Mouse (Mus musculus): Measurements from ENCODE around the gene Lpar2. TPM values are rescaled to one million over a fixed set of nuclear protein-coding genes. Genes with fewer than 3 reads are reported as not detected.
A peak's percentile ranks its signal among the peaks of the same experiment; 100 is the strongest.

The Lpar2 gene
- polyA plus RNA-seq, 1 experiment from 2014 or later, result 1.8 TPM

- WGBS, result under 1% methylated on average over 38 of the region's 38 CpGs
- peak; percentile 98 for ATAC-seq (replicated peaks; ENCODE audit: insufficient number of reproducible peaks, low FRiP score, low TSS enrichment, low read depth)
- Histone ChIP-seq H3K4me1 (ENCODE audit: control insufficient read depth, insufficient read depth, low read length) (no peaks in the 10 kb centered on the region), H3K27me3 (ENCODE audit: control insufficient read depth, insufficient read depth, low read length) (no peaks in the 10 kb centered on the region), H3K4me3 (ENCODE audit: low read depth, low read length) (peak within 1 kb of the TSS; percentile 52), H3K9me3 (replicated peaks; ENCODE audit: control insufficient read depth, low read length) (no peaks in the 10 kb centered on the region), H3K27ac (replicated peaks; ENCODE audit: low read depth, low read length) (peak within 1 kb of the TSS; percentile 25), H3K36me3 (replicated peaks; ENCODE audit: control insufficient read depth, insufficient read depth, low read depth, low read length) (no peaks in the 10 kb centered on the region; the same call in 1 of the 2 replicates), H3K4me2 (ENCODE audit: low read depth, low read length) (peak within 1 kb of the TSS; percentile 88), H3K9ac (replicated peaks; ENCODE audit: low read length) (peak within 1 kb of the TSS; percentile 69)
- DNase-seq (ENCODE audit: low spot score), result peak; percentile 99
Measured at GRCm38 (mm10) chr8:69832298-69832853, 10.1 kb downstream of the Lpar2 start, which contains the start of gene Pbx4. Gene Pbx4 (plus strand): TSS chr8:69832491.

GRCm38 (mm10) chr8:69837057-69837682, 14.9 kb downstream of the Lpar2 start:
- ATAC-seq (replicated peaks; ENCODE audit: insufficient number of reproducible peaks, low FRiP score, low TSS enrichment, low read depth) (no peak), DNase-seq (ENCODE audit: low spot score) (no peak)
- Histone ChIP-seq H3K4me1 (ENCODE audit: control insufficient read depth, insufficient read depth, low read length) (no peaks in the 10 kb centered on the region), H3K4me2 (ENCODE audit: low read depth, low read length) (no peak overlapping the region), H3K9ac (replicated peaks; ENCODE audit: low read length) (no peak overlapping the region), H3K27ac (replicated peaks; ENCODE audit: low read depth, low read length) (no peak overlapping the region), H3K36me3 (replicated peaks; ENCODE audit: control insufficient read depth, insufficient read depth, low read depth, low read length) (no peaks in the 10 kb centered on the region), H3K27me3 (ENCODE audit: control insufficient read depth, insufficient read depth, low read length) (no peaks in the 10 kb centered on the region), H3K4me3 (ENCODE audit: low read depth, low read length) (no peak overlapping the region), H3K9me3 (replicated peaks; ENCODE audit: control insufficient read depth, low read length) (no peaks in the 10 kb centered on the region)
- WGBS, result 73% methylated on average over 8 of the region's 8 CpGs

- Histone ChIP-seq H3K9me3 (replicated peaks; ENCODE audit: control insufficient read depth, low read length) (no peaks in the 10 kb centered on the region), H3K27me3 (ENCODE audit: control insufficient read depth, insufficient read depth, low read length) (no peaks in the 10 kb centered on the region), H3K4me1 (ENCODE audit: control insufficient read depth, insufficient read depth, low read length) (no peaks in the 10 kb centered on the region), H3K27ac (replicated peaks; ENCODE audit: low read depth, low read length) (no peak overlapping the region), H3K4me2 (ENCODE audit: low read depth, low read length) (no peak overlapping the region), H3K4me3 (ENCODE audit: low read depth, low read length) (no peak overlapping the region), H3K9ac (replicated peaks; ENCODE audit: low read length) (no peak overlapping the region), H3K36me3 (replicated peaks; ENCODE audit: control insufficient read depth, insufficient read depth, low read depth, low read length) (no peaks in the 10 kb centered on the region)
- no peak for DNase-seq (ENCODE audit: low spot score)
- WGBS, result 73% methylated on average over 3 of the region's 3 CpGs
- no peak for ATAC-seq (replicated peaks; ENCODE audit: insufficient number of reproducible peaks, low FRiP score, low TSS enrichment, low read depth)
Measured at GRCm38 (mm10) chr8:69847167-69848065, 25.2 kb downstream of the Lpar2 start.

GRCm38 (mm10) chr8:69848951-69849350, 26.7 kb downstream of the Lpar2 start:
- WGBS, result 84% methylated on average over 8 of the region's 8 CpGs
- ATAC-seq (replicated peaks; ENCODE audit: insufficient number of reproducible peaks, low FRiP score, low TSS enrichment, low read depth), result no peak

DNA sequence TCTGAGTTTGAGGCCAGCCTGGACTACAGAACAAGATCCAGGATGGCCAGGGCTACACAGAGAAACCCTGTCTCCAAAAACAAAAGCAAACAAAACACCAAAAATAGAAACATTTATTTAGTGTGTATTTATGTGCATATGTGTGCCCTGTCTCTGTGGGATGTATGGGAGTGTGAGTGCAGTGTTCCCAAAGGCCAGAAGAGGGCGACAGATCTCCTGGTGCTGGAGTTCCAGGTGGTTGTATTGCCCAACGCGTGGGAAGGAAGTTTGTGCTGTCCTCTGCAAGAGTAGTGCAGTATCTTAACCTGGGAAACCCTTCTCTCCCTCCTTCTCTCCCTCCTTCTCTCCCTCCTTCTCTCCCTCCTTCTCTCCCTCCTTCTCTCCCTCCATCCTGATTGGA, 27.7 kb downstream of the Lpar2 start:
- Histone ChIP-seq H3K4me2 (ENCODE audit: low read depth, low read length) (no peak overlapping the region), H3K4me3 (ENCODE audit: low read depth, low read length) (no peak overlapping the region), H3K4me1 (ENCODE audit: control insufficient read depth, insufficient read depth, low read length) (no peaks in the 10 kb centered on the region), H3K27ac (replicated peaks; ENCODE audit: low read depth, low read length) (no peak overlapping the region), H3K9me3 (replicated peaks; ENCODE audit: control insufficient read depth, low read length) (no peaks in the 10 kb centered on the region), H3K9ac (replicated peaks; ENCODE audit: low read length) (no peak overlapping the region), H3K36me3 (replicated peaks; ENCODE audit: control insufficient read depth, insufficient read depth, low read depth, low read length) (no peaks in the 10 kb centered on the region), H3K27me3 (ENCODE audit: control insufficient read depth, insufficient read depth, low read length) (no peaks in the 10 kb centered on the region)
- 35% methylated on average over 3 of the region's 3 CpGs for WGBS
- no peak for ATAC-seq (replicated peaks; ENCODE audit: insufficient number of reproducible peaks, low FRiP score, low TSS enrichment, low read depth)
- no peak for DNase-seq (ENCODE audit: low spot score)

More at GRCm38 (mm10) chr8:69848951-69849350, 26.7 kb downstream of the Lpar2 start:
- Histone ChIP-seq H3K27ac (replicated peaks; ENCODE audit: low read depth, low read length) (no peak overlapping the region), H3K4me1 (ENCODE audit: control insufficient read depth, insufficient read depth, low read length) (no peaks in the 10 kb centered on the region), H3K9ac (replicated peaks; ENCODE audit: low read length) (no peak overlapping the region), H3K9me3 (replicated peaks; ENCODE audit: control insufficient read depth, low read length) (no peaks in the 10 kb centered on the region), H3K4me2 (ENCODE audit: low read depth, low read length) (no peak overlapping the region), H3K4me3 (ENCODE audit: low read depth, low read length) (no peak overlapping the region), H3K27me3 (ENCODE audit: control insufficient read depth, insufficient read depth, low read length) (no peaks in the 10 kb centered on the region), H3K36me3 (replicated peaks; ENCODE audit: control insufficient read depth, insufficient read depth, low read depth, low read length) (no peaks in the 10 kb centered on the region)
- DNase-seq (ENCODE audit: low spot score), result no peak

DNA sequence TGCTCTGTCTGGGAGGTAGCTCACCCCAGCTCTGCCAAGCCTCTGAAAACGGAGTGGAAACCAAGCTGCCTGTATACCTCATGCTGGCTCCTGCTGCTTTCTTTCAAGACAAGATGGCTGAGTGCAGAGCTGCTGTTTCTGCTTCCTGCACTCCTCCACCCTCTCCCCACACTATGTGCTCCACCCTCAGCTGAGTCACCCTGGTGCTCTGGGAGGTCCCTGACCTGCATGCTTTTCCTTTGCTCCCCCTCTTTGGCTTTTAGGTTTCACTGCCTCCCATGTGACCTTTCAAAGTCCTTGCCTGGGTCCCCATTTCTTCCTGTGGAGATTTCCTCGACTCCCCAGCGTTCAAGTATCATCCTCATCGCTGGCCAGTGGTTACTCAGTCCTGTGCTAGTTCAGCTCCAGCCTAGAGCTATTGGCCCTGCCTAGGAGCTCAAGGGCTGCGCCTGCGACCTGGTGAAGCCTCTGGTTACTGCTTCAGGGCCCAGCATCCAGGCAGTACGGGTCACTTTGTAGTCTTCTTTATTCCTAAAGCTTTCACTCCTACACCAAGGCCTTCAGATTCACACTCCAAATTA, 28.8 kb downstream of the Lpar2 start:
- Histone ChIP-seq H3K4me2 (ENCODE audit: low read depth, low read length) (no peak overlapping the region), H3K4me1 (ENCODE audit: control insufficient read depth, insufficient read depth, low read length) (no peaks in the 10 kb centered on the region), H3K9me3 (replicated peaks; ENCODE audit: control insufficient read depth, low read length) (no peaks in the 10 kb centered on the region), H3K27me3 (ENCODE audit: control insufficient read depth, insufficient read depth, low read length) (no peaks in the 10 kb centered on the region), H3K4me3 (ENCODE audit: low read depth, low read length) (no peak overlapping the region), H3K27ac (replicated peaks; ENCODE audit: low read depth, low read length) (no peak overlapping the region), H3K9ac (replicated peaks; ENCODE audit: low read length) (no peak overlapping the region), H3K36me3 (replicated peaks; ENCODE audit: control insufficient read depth, insufficient read depth, low read depth, low read length) (no peaks in the 10 kb centered on the region)
- 80% methylated on average over 7 of the region's 7 CpGs for WGBS
- no peak for DNase-seq (ENCODE audit: low spot score)
- no peak for ATAC-seq (replicated peaks; ENCODE audit: insufficient number of reproducible peaks, low FRiP score, low TSS enrichment, low read depth)

- no peak overlapping the region for H3K27ac ChIP-seq (replicated peaks; ENCODE audit: low read depth, low read length)
- H3K9me3 ChIP-seq (replicated peaks; ENCODE audit: control insufficient read depth, low read length), result no peaks in the 10 kb centered on the region
- H3K4me1 ChIP-seq (ENCODE audit: control insufficient read depth, insufficient read depth, low read length), result no peaks in the 10 kb centered on the region
- H3K9ac ChIP-seq (replicated peaks; ENCODE audit: low read length), result no peak overlapping the region
- no peak overlapping the region for H3K4me3 ChIP-seq (ENCODE audit: low read depth, low read length)
- DNase-seq (ENCODE audit: low spot score) (no peak), ATAC-seq (replicated peaks; ENCODE audit: insufficient number of reproducible peaks, low FRiP score, low TSS enrichment, low read depth) (no peak)
- H3K27me3 ChIP-seq (ENCODE audit: control insufficient read depth, insufficient read depth, low read length), result no peaks in the 10 kb centered on the region
- H3K36me3 ChIP-seq (replicated peaks; ENCODE audit: control insufficient read depth, insufficient read depth, low read depth, low read length), result no peaks in the 10 kb centered on the region
- WGBS, result 89% methylated on average over 10 of the region's 10 CpGs
- H3K4me2 ChIP-seq (ENCODE audit: low read depth, low read length), result no peak overlapping the region
Measured at GRCm38 (mm10) chr8:69853869-69854268, 31.6 kb downstream of the Lpar2 start.
